Mouse (Mus musculus): ENCODE measurements around the gene Ppp4r3a. TPM values are rescaled to one million over a fixed set of nuclear protein-coding genes. Genes with fewer than 3 reads are reported as not detected.
"Not testable (repeated sequence)": the region's sequence is repeated elsewhere in the genome, so short reads cannot be mapped to it uniquely, and the experiment has no call there.

Gene Ppp4r3a
- total RNA-seq, 2 experiments from 2014 or later: 44.2 to 44.6 TPM

GRCm38 (mm10) chr12:101013668-101014067, 69.8 kb downstream of the Ppp4r3a start:
- DNase-seq (ENCODE audit: low spot score in 2 of 2): not testable (repeated sequence)

DNA sequence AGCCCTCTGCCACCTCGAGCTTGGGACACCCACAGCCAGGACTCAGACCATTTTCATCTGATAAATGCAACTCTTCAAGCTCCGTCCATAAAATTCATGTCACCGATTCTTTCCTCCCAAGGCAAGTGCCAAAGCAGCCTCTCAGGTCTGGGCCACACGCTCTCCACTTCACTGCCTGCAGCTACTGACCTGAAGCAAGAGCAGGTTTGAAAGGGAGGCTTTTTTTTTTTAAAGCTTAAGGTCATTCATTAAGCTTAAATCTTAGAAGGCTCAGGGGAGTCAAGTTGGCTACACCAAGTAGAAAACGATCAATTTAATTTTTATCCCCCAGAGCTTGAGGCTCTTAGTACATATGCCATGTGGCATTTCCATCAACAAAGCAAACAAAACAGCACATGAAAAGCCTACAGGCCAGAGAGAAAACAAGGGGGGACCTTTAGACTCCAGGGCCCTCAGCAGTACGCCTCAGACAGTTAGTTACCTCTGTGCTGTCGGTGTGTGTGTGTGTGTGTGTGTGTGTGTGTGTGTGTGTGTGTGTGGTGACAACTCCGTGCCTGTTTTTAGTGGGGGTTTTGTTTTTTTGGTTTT, 70.3 kb downstream of the Ppp4r3a start:
- no peak for DNase-seq (ENCODE audit: low spot score in 2 of 2)

DNA sequence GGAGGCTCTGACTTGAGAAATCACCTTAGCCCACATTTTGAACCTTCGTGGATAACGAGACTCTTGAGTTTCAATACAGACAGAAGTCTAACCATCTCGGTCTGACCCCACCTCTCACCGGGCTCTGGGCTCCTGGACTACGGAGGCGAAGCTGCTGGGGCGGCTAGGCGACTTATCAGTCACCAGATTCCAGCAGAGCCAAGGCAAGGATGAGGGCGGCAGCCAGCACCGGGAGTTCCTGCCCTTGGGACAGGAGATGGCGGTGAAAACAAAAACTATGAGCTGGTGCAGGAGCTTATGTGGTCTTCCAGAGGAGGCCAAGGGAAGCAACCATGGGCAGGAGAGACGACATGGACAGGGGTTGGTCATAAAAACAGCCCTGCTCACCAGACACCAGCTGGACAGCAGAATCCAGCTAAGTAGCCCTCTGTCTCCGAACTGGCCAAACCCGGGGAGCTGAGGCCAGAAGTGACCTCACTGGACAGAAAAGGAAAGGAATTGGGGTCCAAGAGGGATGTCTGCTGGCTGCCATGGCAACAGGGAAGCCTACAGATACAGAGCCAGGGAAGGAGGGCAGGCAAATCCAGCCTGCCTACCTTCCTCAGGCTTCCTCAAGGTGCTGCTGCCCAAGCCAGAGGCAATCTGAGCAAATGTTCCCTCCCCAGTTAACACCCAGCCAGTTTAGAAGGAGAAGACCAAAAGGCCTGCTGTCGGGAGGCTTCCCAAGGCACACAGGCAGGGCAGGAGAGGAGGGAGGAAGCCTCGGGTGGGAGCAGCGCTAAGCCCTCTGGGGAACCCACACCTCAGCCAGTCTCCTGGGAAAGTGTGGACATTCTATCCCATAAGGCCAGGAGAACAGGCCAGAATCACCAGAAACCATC, 71.1 kb downstream of the Ppp4r3a start:
- no peak for DNase-seq (ENCODE audit: low spot score in 2 of 2)

- no peak for DNase-seq (ENCODE audit: low spot score in 2 of 2)
These were observed 72.5 kb downstream of the Ppp4r3a start for GRCm38 (mm10) chr12:101011017-101011416.

DNA sequence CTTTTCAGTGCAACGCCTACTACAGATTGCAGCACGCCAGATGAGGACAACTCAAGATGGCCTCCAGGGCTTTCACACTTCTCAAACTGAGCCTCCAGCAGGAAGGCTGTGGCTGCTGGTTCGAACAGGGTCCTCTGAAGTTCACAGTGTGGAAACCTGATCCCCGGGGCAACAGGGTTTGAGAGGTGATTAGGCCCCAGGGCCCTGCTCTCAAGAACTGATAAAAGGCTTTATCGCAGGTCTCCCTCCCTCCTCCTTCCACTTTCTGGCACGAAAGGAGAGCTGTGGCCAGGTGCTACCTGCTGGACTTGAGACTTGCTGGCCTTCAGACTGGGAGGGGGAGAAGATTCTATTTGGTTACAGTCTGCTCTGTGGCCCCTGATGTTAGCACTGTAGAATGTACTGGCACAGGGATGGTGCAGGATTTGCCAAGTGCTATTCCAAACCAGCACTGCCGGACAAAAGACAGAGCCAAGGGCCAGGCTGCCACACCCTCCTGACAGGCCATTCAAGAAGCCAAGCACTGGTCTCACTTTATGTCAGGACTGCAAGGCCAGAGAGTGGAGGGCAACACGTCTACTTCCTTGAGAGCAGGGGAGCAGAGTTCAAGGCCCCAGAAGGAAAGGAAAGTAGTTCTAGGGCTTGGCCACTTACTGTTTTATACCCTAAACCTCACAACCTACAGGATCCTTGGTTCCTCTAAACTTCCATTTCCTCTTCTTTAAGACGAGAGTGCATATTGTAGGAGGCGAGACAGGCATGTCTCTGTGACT, 73.2 kb downstream of the Ppp4r3a start:
- DNase-seq (ENCODE audit: low spot score in 2 of 2): no peak

GRCm38 (mm10) chr12:101009225-101009624, 74.3 kb downstream of the Ppp4r3a start:
- no peak for DNase-seq (ENCODE audit: low spot score in 2 of 2)

- DNase-seq (ENCODE audit: low spot score in 2 of 2): no peak
These were observed 74.9 kb downstream of the Ppp4r3a start for GRCm38 (mm10) chr12:101008648-101009047.

DNA sequence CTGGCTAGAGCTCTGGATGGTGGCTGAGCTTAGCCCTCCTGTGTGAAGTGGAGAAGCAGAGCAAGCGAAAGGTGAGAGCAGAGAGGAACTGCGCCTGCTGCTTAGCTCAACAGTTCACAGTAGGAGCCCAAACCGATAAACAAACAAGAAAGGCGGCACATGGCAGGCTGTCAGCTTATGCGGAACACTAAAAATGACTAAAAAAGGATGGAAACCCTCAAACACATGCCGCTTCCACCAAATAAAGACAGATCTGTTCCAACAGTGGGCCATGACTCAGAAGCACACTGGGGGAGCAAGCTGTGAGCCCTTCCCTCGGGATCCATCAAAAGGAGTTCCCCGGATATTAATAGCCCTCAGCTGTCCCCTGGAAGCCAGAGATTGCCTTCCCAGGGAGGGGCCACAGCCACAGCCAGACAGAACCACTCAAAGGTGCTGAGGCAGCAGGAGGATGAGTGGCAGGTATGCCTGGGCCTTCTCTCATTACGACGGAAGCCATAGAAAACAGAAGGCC, 75.5 kb downstream of the Ppp4r3a start:
- peak; percentile 52 to 65 for DNase-seq (ENCODE audit: low spot score in 2 of 2)

- no peak for DNase-seq (ENCODE audit: low spot score in 2 of 2)
These were observed 76.1 kb downstream of the Ppp4r3a start for GRCm38 (mm10) chr12:101007427-101007826.

DNA sequence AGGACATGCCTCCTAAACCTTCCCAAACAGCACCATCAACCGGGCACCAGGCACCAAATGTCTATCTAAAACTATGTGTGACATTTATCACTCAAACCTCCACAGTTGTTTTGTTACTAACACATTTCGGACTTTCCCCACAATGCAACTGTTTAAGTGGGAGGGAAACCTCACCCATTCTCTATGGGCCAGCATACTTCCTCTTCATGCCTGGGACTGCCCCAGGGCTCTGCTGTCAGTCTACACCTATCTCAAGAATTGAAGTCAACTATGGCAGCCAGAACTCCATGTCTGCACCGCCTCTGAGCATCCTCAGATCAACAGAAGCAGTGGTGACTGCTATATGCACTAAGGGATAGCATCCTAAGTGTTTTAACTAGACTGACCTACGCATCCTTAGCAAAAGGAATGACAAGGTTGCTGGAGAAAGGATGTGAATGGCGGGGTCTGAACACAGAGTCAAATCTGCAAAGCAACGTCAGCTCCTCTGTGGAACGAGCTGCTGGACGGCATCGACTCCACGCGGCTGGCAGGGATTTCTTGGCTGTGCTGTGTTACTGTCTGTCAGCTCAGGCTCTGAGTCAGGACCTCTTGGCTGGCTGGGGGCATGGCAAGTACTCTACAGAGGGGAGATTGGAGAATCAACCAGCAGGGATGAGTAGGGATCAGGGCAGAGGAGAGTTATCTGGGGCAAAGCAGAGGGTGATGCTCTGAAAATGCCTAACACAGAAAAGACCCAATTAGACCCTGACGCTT, 77.7 kb downstream of the Ppp4r3a start:
- DNase-seq (ENCODE audit: low spot score in 2 of 2): no peak

- DNase-seq (ENCODE audit: low spot score in 2 of 2): no peak
These were observed 78.5 kb downstream of the Ppp4r3a start for GRCm38 (mm10) chr12:101004982-101005381.

DNA sequence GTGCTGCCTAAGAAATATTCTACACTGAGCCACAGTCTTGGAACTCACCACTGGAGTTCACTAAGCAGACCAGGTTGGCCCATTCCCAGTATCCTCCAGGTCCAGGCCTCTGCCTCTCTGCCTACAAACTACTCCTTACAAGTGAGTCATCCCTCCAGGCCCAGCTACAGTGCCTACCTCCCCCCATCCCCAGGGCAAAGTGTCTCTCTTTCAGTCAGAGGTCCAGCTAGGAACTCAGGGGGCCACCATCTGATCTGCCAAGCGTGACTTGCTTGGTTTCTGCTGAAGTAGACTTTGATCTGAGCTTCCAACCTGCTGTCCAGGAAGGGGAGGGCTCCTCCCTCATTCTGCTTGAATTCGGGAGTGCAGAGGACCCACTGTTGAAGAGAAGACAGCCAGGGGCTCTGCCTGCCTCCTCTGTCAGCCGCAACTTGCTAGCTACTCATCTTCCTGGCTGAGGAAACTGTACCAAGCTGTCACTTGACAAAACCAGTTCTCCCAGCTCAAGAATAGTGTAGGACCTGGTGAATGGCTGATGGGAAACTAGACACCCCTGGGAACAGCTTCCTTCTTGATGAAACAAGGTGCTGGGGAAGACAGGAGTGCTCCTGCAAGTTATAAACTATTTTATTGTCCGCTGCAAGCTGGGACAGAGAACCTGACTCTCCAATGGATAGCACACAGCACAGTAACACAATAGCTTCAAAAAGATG, 80.5 kb downstream of the Ppp4r3a start:
- no peak for DNase-seq (ENCODE audit: low spot score in 2 of 2)

GRCm38 (mm10) chr12:100999061-100999954, 84.2 kb downstream of the Ppp4r3a start:
- DNase-seq (ENCODE audit: low spot score in 2 of 2): no peak

GRCm38 (mm10) chr12:100998564-100998962, 84.9 kb downstream of the Ppp4r3a start:
- DNase-seq (ENCODE audit: low spot score in 2 of 2): no peak

DNA sequence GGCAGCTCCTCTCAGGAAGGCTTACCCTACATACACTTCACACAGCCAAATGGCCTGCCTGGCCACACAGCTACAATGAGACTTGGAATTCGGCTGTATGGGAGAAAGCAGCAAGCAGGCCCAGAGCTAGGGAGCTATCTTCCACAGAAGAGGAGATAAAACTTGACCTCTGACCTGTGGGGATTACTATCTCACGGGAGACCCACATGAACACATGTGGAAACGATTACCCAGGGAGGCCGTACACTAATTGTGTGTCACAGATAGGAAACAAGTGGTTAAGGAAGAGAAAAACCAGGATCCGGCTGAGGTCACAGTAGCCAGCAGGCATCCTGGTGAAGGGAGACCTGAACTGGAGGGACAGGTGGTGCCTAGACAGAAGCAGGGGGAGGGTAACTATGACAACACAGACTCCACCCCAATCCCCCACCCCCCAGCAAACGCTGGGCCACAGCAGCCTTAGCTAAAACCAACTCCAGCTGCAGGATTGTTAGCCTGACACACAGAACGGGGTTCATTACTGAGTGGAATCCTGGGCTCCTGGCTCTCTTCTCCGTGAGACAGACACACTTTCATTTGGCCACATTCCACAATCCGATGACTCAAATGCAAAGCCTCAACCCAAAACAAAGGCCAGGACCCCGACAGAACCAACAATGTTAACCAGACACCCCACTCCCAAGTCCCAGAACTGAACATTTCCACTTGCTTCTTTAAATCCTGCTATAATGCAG, 85.5 kb downstream of the Ppp4r3a start:
- no peak for DNase-seq (ENCODE audit: low spot score in 2 of 2)

DNA sequence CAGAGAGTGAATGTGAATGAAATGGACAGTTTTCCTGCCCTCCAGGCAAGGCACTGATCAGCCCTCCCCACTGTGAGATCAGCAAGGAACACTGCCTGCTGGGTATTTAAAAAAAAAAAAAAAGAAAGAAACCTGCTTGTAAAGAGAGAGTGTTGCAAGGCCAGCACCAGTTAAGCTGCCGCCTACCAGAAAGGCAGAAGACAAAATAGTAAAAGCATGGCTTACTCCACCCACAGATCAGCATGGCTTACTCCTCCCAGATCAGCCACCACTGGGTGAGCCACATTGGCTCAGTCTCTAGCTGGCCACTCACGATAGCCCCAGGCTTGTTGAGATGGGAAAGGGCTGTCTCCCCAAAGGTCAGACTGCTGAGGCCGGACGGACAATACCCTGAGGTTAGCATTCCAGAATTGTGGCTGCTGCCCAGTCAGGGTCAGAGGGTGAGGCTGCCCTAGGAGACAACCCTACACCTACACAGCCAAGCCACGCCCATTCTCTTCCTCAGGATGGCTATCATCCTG, 87.1 kb downstream of the Ppp4r3a start:
- peak; percentile 32 to 56 for DNase-seq (ENCODE audit: low spot score in 2 of 2)

DNA sequence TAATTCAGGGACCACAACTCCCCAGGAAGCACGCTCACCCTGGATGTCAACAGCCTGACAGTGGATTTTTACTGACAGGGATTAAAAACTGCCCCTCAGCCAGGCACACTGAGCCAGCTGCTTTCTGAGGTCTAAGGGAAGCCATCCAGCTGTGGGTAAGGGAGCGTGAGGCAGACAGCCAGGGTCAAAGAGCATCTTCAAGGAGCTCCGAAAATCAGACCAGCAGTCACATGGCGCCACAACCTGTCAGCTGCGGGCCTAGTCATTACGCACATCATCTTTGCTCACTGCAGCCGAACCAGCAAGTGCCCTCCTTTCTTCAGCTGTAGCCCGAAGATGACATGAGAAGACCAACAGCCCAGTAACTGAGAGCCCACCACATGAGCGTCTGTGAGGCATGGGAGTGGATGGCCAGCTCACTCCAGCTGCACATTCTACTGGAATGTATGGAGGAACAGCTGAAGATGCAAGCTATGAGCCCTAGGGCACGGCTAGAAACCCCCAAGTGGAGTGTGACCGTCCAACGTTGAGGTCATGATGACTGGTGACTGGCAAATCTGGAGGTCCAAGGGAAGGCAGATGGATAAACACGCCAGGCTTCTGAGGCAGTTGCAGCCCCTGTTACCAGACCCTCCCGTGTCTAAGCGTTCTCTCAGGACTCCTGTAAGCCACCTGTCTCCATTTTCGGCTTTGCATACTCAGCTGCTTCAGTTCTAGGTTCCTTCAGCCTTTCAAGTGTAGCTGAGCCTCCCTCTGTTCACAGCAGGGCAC, 87.7 kb downstream of the Ppp4r3a start:
- no peak for DNase-seq (ENCODE audit: low spot score in 2 of 2)
